Mouse (Mus musculus) forebrain, embryonic 10.5 days (tissue): ENCODE results near the gene Hoxc6. TPM values are rescaled to one million over a fixed set of nuclear protein-coding genes. Genes with fewer than 3 reads are reported as not detected.

Source experiments
- DNase-seq: peaks from one replicate; pipeline ENCODE4 v3.0.0-alpha.2; 2017; ENCODE audit warnings: low spot score; ENCODE audit errors: extremely low spot score
- H3K27ac ChIP-seq: fragments of 300-500 bp; sonication (generic); 2 replicates; pipeline ENCODE4 v1.5.1; 2016; ENCODE audit warnings: mild to moderate bottlenecking
- H3K27me3 ChIP-seq: fragments of 300-500 bp; sonication (generic); 2 replicates; pipeline ENCODE4 v1.6.1; 2016; ENCODE audit warnings: mild to moderate bottlenecking; ENCODE audit not compliant: poor library complexity, severe bottlenecking
- H3K36me3 ChIP-seq: fragments of 300-500 bp; sonication (generic); replicated peaks from 2 replicates; pipeline ENCODE4 v1.6.1; 2016; ENCODE audit warnings: mild to moderate bottlenecking, moderate library complexity
- H3K4me1 ChIP-seq: fragments of 300-500 bp; sonication (generic); 2 replicates; pipeline ENCODE4 v1.6.1; 2016
- H3K4me3 ChIP-seq: fragments of 300-500 bp; sonication (generic); 2 replicates; pipeline ENCODE4 v1.5.1; 2016; ENCODE audit warnings: mild to moderate bottlenecking, moderate library complexity
- H3K9me3 ChIP-seq: fragments of 300-500 bp; sonication (generic); 2 replicates; pipeline ENCODE4 v1.6.1; 2016; ENCODE audit warnings: mild to moderate bottlenecking, moderate library complexity
- WGBS: fragments of 180-500 bp; shearing (Covaris S2); methylation state at CpG from one replicate; pipeline ENCODE4 v1.1.7; 2016; 5-methylcytosine and 5-hydroxymethylcytosine counted together
- polyA plus RNA-seq: library from polyadenylated mRNA; unstranded; fragments of >200 nt; fragmentation: Nextera tagmentation; extraction: Ambion mirVana; gene quantifications from 2 replicates; pipeline ENCODE4 v1.2.1, GENCODE M21; 2016

The Hoxc6 gene
- polyA plus RNA-seq, 1 experiment from 2014 or later, result not detected

DNA sequence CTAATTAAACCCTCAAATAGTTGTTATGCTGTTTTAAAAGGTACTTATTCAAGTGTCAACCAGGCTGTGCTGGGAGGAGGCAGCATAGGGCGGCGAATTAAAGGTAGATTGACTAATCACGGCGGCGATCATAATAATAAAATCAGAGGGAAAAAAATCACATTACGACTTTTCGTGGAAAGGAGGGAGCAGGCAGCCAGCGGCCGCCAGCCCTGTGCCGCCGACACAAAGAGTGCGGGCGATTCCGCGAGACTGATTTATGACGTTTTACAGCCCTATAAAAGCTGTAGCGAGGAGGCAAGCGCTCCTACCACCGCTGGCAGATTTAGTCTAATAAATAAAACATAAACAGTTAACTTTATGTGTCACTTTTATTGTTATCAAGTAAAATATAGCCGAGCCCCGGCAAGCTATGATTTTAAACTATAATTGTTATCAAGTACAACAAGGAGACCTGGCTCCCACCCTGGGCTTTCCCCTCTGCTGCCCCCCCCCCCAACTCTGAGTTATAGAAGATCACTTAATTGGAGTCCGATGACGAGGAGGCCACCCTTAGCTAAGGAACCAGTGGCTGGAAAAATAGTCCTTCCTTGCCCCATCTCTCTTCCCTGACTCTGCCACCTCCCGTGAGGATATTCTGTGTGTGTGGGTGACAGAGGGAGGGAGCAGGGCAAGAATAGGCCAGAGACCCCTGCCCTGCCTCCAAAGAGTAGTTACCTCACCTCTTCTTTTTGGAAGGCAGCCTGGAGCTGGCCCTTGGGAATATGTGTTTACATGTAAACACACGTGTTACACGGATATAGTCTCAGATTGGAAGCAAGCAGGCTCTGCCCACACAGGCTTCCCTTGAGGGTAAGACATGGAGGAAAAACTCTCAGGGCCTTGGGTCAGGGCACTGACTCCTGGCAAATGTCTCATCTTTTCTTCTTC is 34.9 kb downstream of the Hoxc6 start:
- Histone ChIP-seq H3K4me1 (peaks cover 11% of the 10 kb centered on the region), H3K36me3 (no peaks in the 10 kb centered on the region), H3K9me3 (no peaks in the 10 kb centered on the region), H3K4me3 (no peak overlapping the region), H3K27ac (no peak overlapping the region), H3K27me3 (peaks cover 100% of the 10 kb centered on the region)
- peak; percentile 27 for DNase-seq
- 1% methylated on average over 26 of the region's 26 CpGs for WGBS

DNA sequence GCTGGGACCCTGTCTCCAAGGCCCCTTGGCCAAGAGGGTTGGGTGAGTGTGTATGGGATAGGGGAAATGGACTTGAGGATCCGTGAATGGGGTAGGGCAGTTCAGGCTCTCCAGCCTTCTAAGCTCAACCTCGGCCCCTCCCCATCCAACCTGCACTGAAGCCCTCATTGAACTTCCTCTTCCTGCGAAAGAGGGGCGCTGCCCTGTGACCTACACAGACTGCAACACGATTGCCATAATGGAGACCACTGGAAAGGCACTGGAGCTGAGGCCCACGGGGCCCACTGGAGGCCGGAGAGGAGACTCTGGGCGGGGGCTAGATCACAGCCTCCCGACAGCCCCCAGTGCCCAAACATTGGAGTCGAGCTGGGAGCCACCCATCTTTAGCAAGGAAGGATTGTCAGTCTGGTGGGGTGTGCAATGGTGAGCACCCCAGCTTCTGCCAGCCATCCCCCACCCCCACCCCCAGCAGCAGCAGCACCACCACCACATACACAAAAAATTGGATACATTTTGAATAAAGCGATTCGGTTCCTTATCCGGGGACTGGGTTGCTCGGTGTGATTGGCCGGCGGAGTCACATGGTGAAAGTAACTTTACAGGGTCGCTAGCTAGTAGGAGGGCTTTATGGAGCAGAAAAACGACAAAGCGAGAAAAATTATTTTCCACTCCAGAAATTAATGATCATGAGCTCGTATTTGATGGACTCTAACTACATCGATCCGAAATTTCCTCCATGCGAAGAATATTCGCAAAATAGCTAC is 36.2 kb downstream of the Hoxc6 start:
- WGBS, result 1% methylated on average over 24 of the region's 24 CpGs
- no peaks in the 10 kb centered on the region for H3K9me3 ChIP-seq
- H3K27me3 ChIP-seq, result peaks cover 100% of the 10 kb centered on the region
- peak overlapping the region; percentile 28 for H3K4me3 ChIP-seq
- H3K4me1 ChIP-seq, result peaks cover 11% of the 10 kb centered on the region
- no peak overlapping the region for H3K27ac ChIP-seq
- no peaks in the 10 kb centered on the region for H3K36me3 ChIP-seq
- DNase-seq, result peak; percentile 22

DNA sequence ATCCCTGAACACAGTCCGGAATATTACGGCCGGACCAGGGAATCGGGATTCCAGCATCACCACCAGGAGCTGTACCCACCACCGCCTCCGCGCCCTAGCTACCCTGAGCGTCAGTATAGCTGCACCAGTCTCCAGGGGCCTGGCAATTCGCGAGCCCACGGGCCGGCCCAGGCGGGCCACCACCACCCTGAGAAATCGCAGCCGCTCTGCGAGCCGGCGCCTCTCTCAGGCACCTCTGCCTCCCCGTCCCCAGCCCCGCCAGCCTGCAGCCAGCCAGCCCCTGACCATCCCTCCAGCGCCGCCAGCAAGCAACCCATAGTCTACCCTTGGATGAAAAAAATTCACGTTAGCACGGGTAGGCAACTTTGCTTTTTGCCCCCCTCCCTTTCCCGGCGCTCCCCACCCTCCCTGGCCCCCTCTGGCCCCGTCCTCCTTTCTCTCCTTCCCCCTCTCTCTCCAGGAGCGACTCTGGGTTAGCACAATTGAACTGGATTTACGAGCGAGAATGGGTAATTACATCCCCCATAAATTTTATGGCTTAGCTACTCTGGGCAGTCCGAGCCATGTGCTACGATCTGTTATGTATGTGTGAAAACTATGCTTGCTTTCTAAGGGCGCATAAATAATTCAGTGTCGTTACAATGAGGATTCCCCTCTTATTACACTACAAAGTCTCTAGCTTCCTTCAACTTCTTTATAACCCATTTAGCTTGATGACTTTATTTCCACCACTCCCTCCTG is 36.9 kb downstream of the Hoxc6 start:
- H3K9me3 ChIP-seq, result no peaks in the 10 kb centered on the region
- peak overlapping the region; percentile 28 for H3K4me3 ChIP-seq
- H3K36me3 ChIP-seq, result no peaks in the 10 kb centered on the region
- 1% methylated on average over 34 of the region's 34 CpGs for WGBS
- H3K27ac ChIP-seq, result no peak overlapping the region
- peak; percentile 59 for DNase-seq
- peaks cover 100% of the 10 kb centered on the region for H3K27me3 ChIP-seq
- H3K4me1 ChIP-seq, result peaks cover 11% of the 10 kb centered on the region

DNA sequence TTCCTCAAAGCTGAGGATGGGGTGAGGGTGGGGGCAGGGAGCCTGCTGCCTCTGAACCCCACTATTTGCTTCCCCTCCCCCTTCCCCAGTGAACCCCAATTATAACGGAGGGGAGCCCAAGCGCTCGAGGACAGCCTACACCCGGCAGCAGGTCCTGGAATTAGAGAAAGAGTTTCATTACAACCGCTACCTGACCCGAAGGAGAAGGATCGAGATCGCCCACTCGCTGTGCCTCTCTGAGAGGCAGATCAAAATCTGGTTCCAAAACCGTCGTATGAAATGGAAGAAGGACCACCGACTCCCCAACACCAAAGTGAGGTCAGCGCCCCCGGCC is 37.5 kb downstream of the Hoxc6 start:
- H3K36me3 ChIP-seq, result no peaks in the 10 kb centered on the region
- DNase-seq, result peak; percentile 40
- peaks cover 11% of the 10 kb centered on the region for H3K4me1 ChIP-seq
- no peaks in the 10 kb centered on the region for H3K9me3 ChIP-seq
- under 1% methylated on average over 14 of the region's 14 CpGs for WGBS
- peaks cover 100% of the 10 kb centered on the region for H3K27me3 ChIP-seq
- H3K4me3 ChIP-seq, result no peak overlapping the region
- no peak overlapping the region for H3K27ac ChIP-seq

DNA sequence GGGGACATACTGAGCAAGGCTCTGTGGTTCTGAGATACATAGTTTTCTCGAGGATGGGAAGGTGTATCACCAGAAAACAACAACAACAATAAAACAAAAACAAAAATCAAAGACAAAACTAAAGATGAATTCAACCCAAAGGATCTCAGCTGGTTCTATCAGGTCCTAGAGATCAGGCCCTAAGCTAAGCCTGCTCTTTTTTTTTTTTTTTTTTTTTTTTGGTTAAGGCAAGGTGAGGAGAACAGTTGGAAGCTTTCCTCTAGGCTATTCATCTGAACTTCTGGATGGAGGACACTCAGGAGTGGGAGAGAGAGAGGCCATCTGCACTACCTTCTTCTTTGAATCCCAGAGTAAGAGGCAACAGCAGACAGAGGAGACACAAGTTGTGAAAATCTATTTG is 39.5 kb downstream of the Hoxc6 start:
- Histone ChIP-seq H3K4me1 (peaks cover 11% of the 10 kb centered on the region), H3K27me3 (peaks cover 100% of the 10 kb centered on the region), H3K4me3 (no peak overlapping the region), H3K27ac (no peak overlapping the region), H3K36me3 (no peaks in the 10 kb centered on the region), H3K9me3 (no peaks in the 10 kb centered on the region)
- DNase-seq, result no peak
- 23% methylated on average over 1 of the region's 1 CpGs for WGBS

DNA sequence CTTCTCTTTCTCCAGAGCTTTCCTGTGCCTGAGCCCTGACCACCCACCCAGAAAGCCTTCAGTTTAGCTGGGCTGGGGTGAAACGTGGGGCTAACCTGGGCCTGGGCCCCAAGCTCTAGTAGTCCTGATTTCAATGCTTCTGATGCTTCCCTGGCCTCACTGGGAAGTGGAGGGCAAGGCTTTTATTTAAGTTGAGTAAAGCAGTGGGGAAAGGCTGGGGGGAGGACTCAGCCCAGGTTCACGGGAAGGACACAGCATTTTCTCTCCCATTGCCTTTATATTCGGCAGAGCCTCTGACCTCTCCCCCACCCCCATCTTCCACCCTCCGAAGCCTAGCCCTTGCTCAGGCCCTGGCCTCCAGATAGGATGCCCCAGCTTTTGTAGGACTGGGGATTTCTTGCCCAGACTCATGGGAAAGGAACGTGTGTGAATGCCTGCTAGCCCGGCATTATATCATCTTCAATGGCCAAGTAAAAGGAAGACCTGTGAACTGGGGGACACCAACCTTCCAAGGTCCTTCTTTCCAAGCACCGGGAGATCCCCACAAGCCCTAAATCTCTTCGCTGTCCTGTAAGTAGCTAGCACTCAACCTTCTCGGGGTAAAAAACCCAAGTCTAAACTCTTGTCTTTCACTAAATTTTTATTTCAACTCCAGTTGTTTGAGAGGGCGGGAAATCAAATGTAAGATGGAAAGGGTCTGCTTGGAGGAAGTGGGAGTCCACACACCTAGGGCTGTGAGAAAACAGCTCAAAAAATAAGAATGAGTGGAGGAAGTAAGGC is 40.8 kb downstream of the Hoxc6 start:
- 5% methylated on average over 10 of the region's 10 CpGs for WGBS
- DNase-seq, result peak; percentile 21
- H3K36me3 ChIP-seq, result no peaks in the 10 kb centered on the region
- no peak overlapping the region for H3K27ac ChIP-seq
- no peak overlapping the region for H3K4me3 ChIP-seq
- H3K27me3 ChIP-seq, result peaks cover 100% of the 10 kb centered on the region
- H3K4me1 ChIP-seq, result peaks cover 11% of the 10 kb centered on the region
- no peaks in the 10 kb centered on the region for H3K9me3 ChIP-seq

DNA sequence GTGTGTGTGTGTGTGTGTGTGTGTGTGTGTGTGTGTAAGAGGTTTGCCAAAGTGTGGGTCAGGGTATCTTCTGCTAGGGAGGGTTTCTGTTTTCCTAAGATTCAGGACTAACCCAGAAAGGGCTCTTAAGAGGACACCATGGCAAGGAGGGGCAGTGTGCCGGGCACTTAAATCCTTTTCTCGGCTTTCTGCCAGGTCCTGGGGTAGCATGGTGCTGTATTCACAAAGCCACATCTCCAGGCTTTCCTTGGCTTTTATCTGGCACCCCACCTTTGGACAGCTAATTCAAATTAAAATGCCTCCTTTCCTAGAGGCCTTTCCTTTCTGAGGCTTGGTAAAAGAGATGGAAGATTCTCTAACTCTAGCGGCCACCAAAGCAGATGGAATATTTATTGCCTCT is 41.6 kb downstream of the Hoxc6 start:
- Histone ChIP-seq H3K4me3 (no peak overlapping the region), H3K9me3 (no peaks in the 10 kb centered on the region), H3K36me3 (no peaks in the 10 kb centered on the region), H3K27ac (no peak overlapping the region), H3K4me1 (peaks cover 4% of the 10 kb centered on the region; the same call in 1 of the 2 replicates), H3K27me3 (peaks cover 100% of the 10 kb centered on the region)
- peak; percentile 27 for DNase-seq
- 6% methylated on average over 3 of the region's 3 CpGs for WGBS

DNA sequence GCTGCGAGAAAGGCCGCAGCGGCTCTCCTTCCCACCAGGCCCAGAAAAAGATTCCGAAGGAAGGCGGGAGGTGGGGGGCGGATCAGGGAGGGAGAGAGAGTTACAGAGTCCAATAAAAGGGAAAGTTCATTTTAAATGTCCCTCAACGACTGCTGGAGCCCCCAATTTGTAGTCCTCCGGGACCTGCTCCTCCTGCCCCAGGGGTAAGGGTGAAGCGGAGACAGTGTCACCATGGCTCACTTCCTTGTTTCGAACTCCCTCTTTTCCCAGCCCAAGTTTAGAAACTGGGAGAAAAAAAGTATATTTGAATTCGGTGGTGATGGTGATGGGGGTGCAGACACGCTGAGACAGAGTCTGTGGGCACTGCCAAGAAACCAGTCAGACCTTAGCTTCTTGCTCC is 42.5 kb downstream of the Hoxc6 start:
- H3K36me3 ChIP-seq, result no peaks in the 10 kb centered on the region
- no peaks in the 10 kb centered on the region for H3K4me1 ChIP-seq
- H3K9me3 ChIP-seq, result no peaks in the 10 kb centered on the region
- H3K27ac ChIP-seq, result no peak overlapping the region
- 2% methylated on average over 12 of the region's 12 CpGs for WGBS
- DNase-seq, result peak; percentile 20
- peaks cover 100% of the 10 kb centered on the region for H3K27me3 ChIP-seq
- no peak overlapping the region for H3K4me3 ChIP-seq

DNA sequence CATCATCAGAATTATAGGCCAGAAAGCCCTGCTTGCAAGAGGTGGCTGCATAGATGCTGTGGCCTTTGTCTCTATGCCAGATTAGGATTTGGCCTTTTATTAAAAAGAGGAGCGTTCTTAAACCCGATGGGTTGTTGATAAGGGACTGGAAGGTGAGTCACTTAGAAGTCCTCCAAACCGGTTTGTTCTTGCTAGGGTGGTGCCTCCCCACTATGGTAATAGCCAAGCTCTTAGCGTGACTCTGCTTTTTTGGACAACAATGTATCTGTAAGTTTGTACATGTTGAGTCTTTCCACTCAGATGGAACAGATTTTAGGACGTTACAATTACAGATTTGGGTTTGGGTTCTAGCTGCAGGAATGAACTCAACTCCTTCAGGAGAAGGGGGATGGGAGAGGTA is 43.6 kb downstream of the Hoxc6 start:
- peak; percentile 14 for DNase-seq
- H3K4me3 ChIP-seq, result no peak overlapping the region
- no peaks in the 10 kb centered on the region for H3K36me3 ChIP-seq
- H3K27ac ChIP-seq, result no peak overlapping the region
- WGBS, result 11% methylated on average over 5 of the region's 5 CpGs
- no peaks in the 10 kb centered on the region for H3K9me3 ChIP-seq
- peaks cover 100% of the 10 kb centered on the region for H3K27me3 ChIP-seq
- no peaks in the 10 kb centered on the region for H3K4me1 ChIP-seq

DNA sequence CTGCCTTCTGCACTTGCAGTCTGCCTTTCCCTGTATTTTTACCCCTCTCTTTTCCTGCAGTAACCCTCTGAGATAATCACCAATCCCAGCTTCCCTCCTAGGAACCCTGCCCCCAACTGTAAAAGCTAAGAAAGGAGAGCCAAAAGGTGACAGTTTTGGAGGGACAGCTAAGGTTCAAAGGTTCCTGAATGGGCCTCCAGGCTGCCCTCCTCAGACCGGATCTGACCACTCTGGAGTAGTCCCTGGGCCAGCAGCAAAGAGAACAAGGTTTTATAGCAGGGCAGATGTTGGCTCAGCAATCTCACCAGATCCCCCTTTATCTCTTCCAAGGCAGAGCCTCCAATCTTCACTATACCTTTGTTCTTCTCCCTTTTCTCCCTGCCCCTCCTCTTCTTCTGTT is 44.2 kb downstream of the Hoxc6 start:
- H3K4me1 ChIP-seq, result no peaks in the 10 kb centered on the region
- DNase-seq, result no peak
- H3K4me3 ChIP-seq, result no peak overlapping the region
- peaks cover 100% of the 10 kb centered on the region for H3K27me3 ChIP-seq
- 0% methylated on average over 1 of the region's 1 CpGs for WGBS
- no peak overlapping the region for H3K27ac ChIP-seq
- no peaks in the 10 kb centered on the region for H3K9me3 ChIP-seq
- H3K36me3 ChIP-seq, result no peaks in the 10 kb centered on the region

DNA sequence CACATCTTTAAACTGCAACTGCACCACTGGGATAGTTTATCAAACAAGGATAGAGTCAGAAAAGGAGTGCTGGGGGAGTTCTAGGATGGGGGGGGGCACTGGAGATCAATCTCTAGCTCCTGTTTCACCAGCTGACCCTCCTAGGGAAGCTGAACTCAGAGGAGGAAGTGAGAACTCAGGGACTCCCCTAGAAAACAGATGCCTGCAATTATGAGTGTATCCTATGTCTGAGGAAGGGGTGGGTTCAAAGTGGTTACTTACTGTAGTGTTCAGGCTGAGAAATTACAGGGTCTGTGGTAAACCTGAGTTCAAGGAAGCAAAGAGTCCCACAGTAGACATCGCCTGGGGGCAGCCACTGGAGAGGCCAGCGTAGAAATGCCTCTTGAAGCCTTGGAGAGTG is 53.6 kb downstream of the Hoxc6 start:
- Histone ChIP-seq H3K4me1 (no peaks in the 10 kb centered on the region), H3K27me3 (peaks cover 100% of the 10 kb centered on the region), H3K36me3 (no peaks in the 10 kb centered on the region), H3K9me3 (no peaks in the 10 kb centered on the region), H3K4me3 (no peak overlapping the region), H3K27ac (no peak overlapping the region)
- no peak for DNase-seq
- 77% methylated on average over 2 of the region's 2 CpGs for WGBS

DNA sequence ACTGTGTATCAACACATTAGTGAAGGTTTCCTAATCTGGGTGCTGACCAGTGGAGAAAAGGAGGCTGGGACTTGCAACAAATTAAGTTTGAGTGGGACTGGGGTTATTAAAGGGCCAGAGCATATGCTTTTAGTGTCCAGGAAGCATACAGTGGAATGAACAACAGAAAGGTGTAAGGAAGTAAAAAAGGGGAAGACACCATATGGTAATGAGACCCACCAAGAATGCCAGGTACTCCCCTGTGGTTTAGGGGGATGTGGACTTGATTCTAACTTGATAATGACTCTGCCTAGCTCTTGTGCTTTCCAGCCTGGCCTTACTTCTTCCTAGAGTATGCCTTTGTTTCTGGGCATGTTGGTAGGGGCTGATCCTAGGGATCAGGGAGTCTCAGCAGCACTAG is 55.2 kb downstream of the Hoxc6 start:
- Histone ChIP-seq H3K27me3 (peaks cover 100% of the 10 kb centered on the region), H3K9me3 (no peaks in the 10 kb centered on the region), H3K27ac (no peak overlapping the region), H3K4me1 (no peaks in the 10 kb centered on the region), H3K4me3 (no peak overlapping the region), H3K36me3 (no peaks in the 10 kb centered on the region)
- DNase-seq, result no peak
